Mouse (Mus musculus) embryo, embryonic 10 days (tissue): ENCODE measurements around the gene Fam160b1.

Source experiments
- DNase-seq: peaks from one replicate; pipeline ENCODE4 v3.0.0-alpha.2; 2015; ENCODE audit warnings: low spot score

Gene Fam160b1

DNA sequence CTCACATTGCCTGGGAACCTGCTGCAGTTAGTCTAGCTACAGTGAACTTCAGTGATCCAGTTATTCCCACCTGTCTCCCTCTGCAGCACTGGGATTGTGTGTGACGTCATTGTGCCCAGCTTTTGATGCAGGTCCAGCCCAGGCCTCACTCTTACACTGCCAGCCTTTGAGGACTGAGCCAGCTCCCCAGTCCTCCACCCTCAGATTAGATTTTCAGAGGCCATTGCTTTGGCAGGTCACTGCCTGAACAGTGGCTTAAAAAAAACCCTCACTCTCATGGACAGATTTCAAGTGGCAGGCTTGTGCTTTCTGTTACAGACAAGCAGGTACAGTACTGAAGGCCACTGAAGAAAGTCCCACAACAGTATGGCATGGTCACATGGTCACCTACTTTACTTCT is 15.8 kb upstream of the Fam160b1 start:
- no peak for DNase-seq

DNA sequence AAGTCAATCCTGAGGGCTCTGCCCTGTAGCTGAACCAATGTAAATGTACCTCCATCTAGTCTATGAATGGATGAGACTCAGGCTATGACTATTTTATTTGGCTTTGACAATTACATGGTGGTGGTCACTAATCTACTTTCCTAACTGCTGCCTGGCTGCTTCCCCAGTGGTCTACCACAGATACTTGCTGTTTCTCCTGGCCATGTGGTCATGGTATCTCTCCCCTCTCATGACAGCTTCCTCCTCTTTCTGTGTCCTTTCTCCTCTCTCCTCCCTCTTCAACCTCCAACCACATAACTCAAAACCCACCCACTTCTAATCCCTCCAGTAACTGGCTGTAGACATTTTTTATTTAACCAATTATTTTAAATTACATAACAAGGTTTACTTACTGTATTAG is 11.4 kb upstream of the Fam160b1 start:
- DNase-seq, result no peak

GRCm38 (mm10) chr19:57352337-57352935 is 8.0 kb upstream of the Fam160b1 start:
- DNase-seq, result no peak

- no peak for DNase-seq
Observed at GRCm38 (mm10) chr19:57353228-57353627, 7.3 kb upstream of the Fam160b1 start.

- no peak for DNase-seq
Observed at GRCm38 (mm10) chr19:57354050-57354449, 6.4 kb upstream of the Fam160b1 start.

- DNase-seq, result no peak
Observed at GRCm38 (mm10) chr19:57354715-57355114, 5.8 kb upstream of the Fam160b1 start.

DNA sequence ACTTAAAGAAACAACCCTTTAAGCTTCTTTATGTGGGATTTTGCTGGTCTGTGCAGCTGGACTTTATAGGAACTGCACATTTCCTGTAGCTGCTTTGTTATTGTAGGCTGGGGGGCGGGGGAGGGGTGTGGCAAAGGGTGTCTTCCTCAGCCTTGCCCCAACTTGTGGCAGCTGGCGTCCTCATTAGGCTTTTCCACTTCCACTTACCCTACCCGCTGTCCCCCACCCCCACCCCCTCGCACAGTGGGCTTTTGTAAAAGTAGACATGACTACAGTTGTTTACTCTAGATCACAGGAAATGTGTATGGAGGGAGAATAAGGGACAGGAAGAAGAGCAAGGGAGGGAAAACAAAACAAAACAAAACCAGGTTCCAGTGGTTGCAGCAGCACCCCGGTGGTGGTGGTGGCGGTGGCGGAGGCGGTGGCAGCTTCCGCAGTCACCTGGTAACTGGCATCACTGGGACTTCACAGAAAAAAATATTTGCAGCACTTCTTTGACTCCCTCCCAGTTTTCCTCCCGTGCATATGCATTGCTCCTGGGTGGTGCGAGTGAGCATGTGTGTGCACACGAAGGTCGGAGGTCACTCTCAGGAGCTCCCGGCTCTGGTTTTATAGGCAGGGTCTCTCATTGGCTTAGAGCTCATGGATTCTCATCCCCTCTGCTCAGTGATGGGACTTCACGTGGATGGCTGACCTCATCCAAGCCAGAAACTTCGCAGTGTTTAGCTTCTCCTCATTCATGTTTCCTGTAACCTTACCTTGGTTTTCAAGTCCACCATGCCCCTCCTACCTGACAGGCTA is 4.8 kb upstream of the Fam160b1 start:
- DNase-seq, result no peak

GRCm38 (mm10) chr19:57356273-57356672 is 4.2 kb upstream of the Fam160b1 start:
- DNase-seq, result no peak

GRCm38 (mm10) chr19:57357244-57357643 is 3.2 kb upstream of the Fam160b1 start:
- DNase-seq, result no peak

- DNase-seq, result no peak
Observed at GRCm38 (mm10) chr19:57357811-57358210, 2.7 kb upstream of the Fam160b1 start.

GRCm38 (mm10) chr19:57358322-57358721 is 2.2 kb upstream of the Fam160b1 start:
- no peak for DNase-seq

- DNase-seq, result no peak
Observed at GRCm38 (mm10) chr19:57358836-57359598, 1.5 kb upstream of the Fam160b1 start.

- DNase-seq, result no peak
Observed at GRCm38 (mm10) chr19:57359701-57360326, 666 bp upstream of the Fam160b1 start.

DNA sequence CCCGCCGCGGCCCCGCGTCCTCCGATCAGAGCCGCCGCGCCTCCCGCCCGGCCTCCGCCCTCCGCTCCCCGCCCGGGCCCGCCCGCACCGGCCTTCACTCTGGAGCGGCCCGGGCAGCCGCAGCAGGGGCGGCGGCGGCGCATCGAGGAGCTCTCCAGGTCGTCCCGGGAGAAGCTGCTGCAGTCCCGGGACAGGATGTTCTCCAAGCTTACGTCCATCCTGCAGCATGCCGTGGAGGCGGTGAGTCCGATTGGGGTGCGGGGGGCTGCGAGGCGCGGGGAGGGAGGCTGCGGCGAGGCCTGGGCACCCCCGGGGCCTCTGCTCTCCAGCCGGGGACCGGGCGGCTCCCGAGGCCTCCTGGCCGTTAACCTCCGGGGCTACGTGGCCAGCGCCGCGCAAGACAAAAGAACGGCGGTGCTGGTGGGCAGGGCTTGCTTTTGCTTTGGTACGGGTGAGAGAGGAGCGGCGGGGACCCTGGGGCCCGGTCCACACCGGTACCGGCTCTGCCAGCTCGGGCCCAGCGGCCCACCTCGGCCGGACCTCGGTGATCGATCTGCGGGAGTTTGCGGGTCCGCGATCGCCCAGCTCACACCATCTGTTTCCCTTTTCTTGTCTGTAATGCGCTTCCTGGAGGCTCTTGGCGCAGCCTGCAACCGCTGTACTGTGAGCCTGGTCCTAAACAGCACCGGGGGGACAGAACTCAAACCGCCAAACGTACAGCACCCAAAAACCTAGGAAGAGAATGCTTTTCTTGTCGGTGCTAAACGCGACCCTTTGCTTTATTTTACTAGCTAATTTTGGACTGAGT is 855 bp downstream of the Fam160b1 start:
- DNase-seq, result peak; percentile 70

DNA sequence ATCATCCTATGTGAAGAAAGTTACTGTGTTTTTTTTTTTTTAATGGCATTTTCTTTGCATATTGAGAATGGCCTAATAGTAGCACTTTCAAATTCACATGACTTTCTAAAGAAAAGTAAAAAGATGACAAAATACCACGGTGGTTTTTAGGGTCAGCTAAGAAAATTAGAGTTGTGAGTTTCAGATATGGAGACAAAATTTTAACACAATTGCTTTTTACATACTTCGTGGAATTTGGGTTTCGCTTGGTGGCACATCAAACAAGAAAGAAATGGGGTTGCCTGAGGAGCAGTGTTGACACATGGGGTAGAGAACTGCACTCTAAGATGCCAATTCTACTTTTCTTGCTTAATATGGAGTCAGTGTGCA is 1.4 kb downstream of the Fam160b1 start:
- no peak for DNase-seq

GRCm38 (mm10) chr19:57362586-57362985 is 2.1 kb downstream of the Fam160b1 start:
- no peak for DNase-seq

- no peak for DNase-seq
Observed at GRCm38 (mm10) chr19:57363076-57363475, 2.6 kb downstream of the Fam160b1 start.

DNA sequence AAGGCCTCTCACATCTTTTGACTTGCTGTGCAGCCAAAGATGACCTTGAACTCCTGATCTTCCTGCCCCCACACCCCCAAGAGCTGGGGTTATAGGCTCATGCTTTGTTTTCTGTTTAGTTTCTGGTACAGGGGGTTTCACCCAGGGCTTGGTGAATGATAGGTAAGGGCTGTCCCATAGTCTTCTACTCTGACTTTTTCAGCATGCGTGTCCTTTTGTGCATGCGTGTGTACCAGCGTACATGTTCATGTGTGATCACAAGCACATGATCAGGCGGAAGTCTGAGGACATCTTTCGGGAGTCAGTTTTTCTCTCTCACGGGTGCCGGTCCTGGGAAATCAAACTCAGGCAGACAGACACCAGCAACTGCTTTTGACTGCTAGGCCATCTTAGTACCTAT is 3.1 kb downstream of the Fam160b1 start:
- DNase-seq, result no peak

- peak; percentile 51 for DNase-seq
Observed at GRCm38 (mm10) chr19:57364942-57365673, 4.6 kb downstream of the Fam160b1 start.

DNA sequence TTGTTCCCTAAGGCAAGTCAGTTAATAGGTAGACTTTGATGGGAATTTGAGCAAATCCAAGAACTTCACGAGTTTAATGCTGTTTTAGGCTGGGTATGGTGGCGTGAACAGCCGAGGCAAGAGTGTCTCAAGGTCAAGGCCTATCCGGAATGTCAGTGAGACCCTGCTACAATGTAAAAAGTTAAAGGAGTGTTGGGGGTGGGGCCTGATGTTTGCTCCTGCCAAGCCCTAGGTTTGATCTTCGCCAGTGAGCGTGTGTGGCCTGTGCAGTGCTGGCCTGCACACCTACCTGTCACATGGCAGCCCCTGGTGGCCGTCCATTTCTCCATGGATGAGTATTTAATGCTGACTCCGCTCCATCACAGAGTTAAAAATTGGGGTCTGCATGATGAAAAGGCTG is 5.5 kb downstream of the Fam160b1 start:
- DNase-seq, result no peak

DNA sequence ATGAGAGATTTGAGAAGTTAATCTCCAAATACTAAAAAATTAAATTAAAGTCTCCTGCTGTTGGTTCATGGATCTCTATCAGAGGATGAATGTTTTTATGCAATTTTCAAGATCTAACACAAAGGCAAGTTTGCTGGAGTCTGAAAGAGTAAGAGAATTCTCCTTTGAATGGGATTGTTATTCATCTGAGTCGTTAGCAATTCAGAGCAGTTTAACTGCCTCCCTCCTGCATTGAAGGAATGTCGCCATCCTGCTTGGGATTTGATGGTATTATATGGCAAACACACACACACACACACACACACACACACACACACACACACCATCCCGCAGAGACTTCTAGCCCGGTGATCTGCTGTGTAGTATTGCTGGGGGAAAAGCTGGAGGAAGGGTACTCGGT is 6.1 kb downstream of the Fam160b1 start:
- DNase-seq, result no peak
